In the genomic region with DNA sequence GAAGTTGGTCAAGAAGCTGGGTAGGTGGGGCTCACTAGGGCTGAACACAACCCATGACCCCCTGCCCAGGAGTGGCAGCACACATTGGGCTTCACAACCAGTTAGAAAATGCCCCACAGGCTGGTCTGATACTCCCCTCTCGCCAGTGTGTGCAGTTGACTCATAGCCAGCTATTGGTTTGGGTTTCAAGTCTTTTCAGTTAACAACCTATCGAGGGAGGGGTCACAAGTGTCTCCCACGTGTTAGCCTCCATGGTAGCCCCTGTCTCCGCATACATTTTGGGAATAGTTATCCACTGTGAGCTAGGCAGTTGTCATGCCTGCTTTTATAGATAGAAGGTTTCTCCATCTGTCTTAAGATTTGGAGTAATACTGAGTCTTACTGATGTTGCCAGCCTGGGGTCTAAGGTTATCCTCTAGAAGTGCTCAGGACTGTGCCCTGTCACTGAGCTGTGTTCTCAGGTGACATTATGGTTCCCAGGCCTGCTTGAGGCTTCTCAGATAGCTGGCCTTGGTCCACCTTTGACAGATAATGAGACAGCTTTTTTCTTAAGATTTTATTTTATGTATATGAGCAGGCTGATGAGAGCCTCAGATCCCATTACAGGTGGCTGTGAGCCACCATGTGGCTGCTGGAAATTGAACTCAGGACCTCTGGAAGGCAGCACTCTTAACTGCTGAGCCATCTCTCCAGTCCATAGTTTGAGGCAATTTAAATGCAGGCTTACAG, we compare ENCODE assay signal across 8 mouse cellular contexts. TPM values are rescaled to one million over a fixed set of nuclear protein-coding genes. Genes with fewer than 3 reads are reported as not detected.
A peak's percentile ranks its signal among the peaks of the same experiment; 100 is the strongest.
DNase-seq lines count a peak whose midpoint lies in the region; ATAC-seq and TF ChIP-seq lines count a peak whose summit lies in the region.

No protein-coding gene starts in this region.

- peaks cover 23% of the 10 kb centered on the region for H3K4me1 ChIP-seq in testis, adult 2 months (ENCODE audit: control insufficient read depth, insufficient read depth, low read length)
- H3K4me1 ChIP-seq in limb, embryonic 14.5 days (ENCODE audit: control insufficient read depth, insufficient read depth, low read length), result peaks cover 26% of the 10 kb centered on the region

- peak overlapping the region; percentile 90 for H3K4me2 ChIP-seq in limb, embryonic 14.5 days (replicated peaks; ENCODE audit: low read depth, low read length, severe bottlenecking)

- no peaks in the 10 kb centered on the region for H3K9me3 ChIP-seq in limb, embryonic 14.5 days (ENCODE audit: control insufficient read depth, low read length)

- H3K4me3 ChIP-seq in testis, adult 2 months (ENCODE audit: control insufficient read depth, low read depth, low read length), result peak overlapping the region; percentile 90
- H3K4me3 ChIP-seq in limb, embryonic 14.5 days (replicated peaks; ENCODE audit: low read length), result peak overlapping the region; percentile 85

- no peak for TF ChIP-seq CTCF in testis, adult 2 months (IDR thresholded peaks at IDR 0.05; ENCODE audit: control insufficient read depth, insufficient read depth, insufficient replicate concordance, low read depth, low read length)

- H3K27me3 ChIP-seq in testis, adult 2 months (ENCODE audit: control insufficient read depth, insufficient read depth, low read length), result no peaks in the 10 kb centered on the region
- H3K27me3 ChIP-seq in limb, embryonic 14.5 days (ENCODE audit: control insufficient read depth, insufficient read depth, low read length), result no peaks in the 10 kb centered on the region

- peak overlapping the region; percentile 97 for H3K9ac ChIP-seq in limb, embryonic 14.5 days (ENCODE audit: low read depth, low read length, severe bottlenecking)

- no peak for TF ChIP-seq POLR2A in testis, adult 2 months (IDR thresholded peaks at IDR 0.05; ENCODE audit: control insufficient read depth, low read depth, low read length)
- no peak for TF ChIP-seq POLR2A in limb, embryonic 14.5 days (IDR thresholded peaks at IDR 0.05; ENCODE audit: borderline replicate concordance, extremely low read depth, insufficient read depth, insufficient read length)

- peak; percentile 22 for DNase-seq in cerebellum, adult 11-12 months
- no peak for DNase-seq in cerebellum, postnatal 14 days
- DNase-seq in testis, postnatal 10 days (ENCODE audit: low spot score), result no peak
- no peak for DNase-seq in limb, embryonic 14.5 days (ENCODE audit: low spot score)
- peak; percentile 17 for DNase-seq in yolk sac, embryonic 10.5 days (ENCODE audit: low spot score)
- DNase-seq in retina, postnatal 1 day, result no peak
- DNase-seq in B cell, adult 2 months, result no peak

- WGBS in limb, embryonic 14.5 days, result 0% methylated on average over 4 of the region's 4 CpGs

- ATAC-seq in limb, embryonic 14.5 days (ENCODE audit: low FRiP score, low read depth), result no peak

- H3K36me3 ChIP-seq in testis, adult 2 months (ENCODE audit: control insufficient read depth, insufficient read depth, low read length), result peaks cover 1% of the 10 kb centered on the region
- peaks cover 58% of the 10 kb centered on the region for H3K36me3 ChIP-seq in limb, embryonic 14.5 days (ENCODE audit: control insufficient read depth, insufficient read depth, low read length)

- H3K27ac ChIP-seq in testis, adult 2 months (ENCODE audit: control insufficient read depth, insufficient read depth, low read depth, low read length), result no peak overlapping the region; the same call in 1 of the 2 replicates
- H3K27ac ChIP-seq in limb, embryonic 14.5 days (replicated peaks; ENCODE audit: low read depth, low read length), result peak overlapping the region; percentile 97

RNA-seq across cellular contexts. Expression of a gene that starts 1.4 kb away (rescaled TPM):
- polyA plus RNA-seq in testis, adult 2 months (2012; rRNA removed), result 444 and 603 TPM in 2 replicates
- polyA plus RNA-seq in limb, embryonic 14.5 days (2012; rRNA removed), result 3,249 and 4,469 TPM in 2 replicates
- 810 and 905 TPM in 2 replicates for polyA plus RNA-seq in limb, embryonic 14.5 days (2014; fragmentation: Nextera tagmentation; extraction: Ambion mirVana)

RNA-seq across cellular contexts. Expression of a gene that starts 16.3 kb away (rescaled TPM):
- 4.3 and 4.4 TPM in 2 replicates for polyA plus RNA-seq in testis, adult 2 months (2012; rRNA removed)
- 28.3 and 32.4 TPM in 2 replicates for polyA plus RNA-seq in limb, embryonic 14.5 days (2012; rRNA removed)
- 30.8 and 36.1 TPM in 2 replicates for polyA plus RNA-seq in limb, embryonic 14.5 days (2014; fragmentation: Nextera tagmentation; extraction: Ambion mirVana)

RNA-seq across cellular contexts. Expression of a gene that starts 20.9 kb away (rescaled TPM):
- polyA plus RNA-seq in testis, adult 2 months (2012; rRNA removed), result 3.2 and 4.3 TPM in 2 replicates
- polyA plus RNA-seq in limb, embryonic 14.5 days (2012; rRNA removed), result 85.6 and 102 TPM in 2 replicates
- 17.4 and 17.9 TPM in 2 replicates for polyA plus RNA-seq in limb, embryonic 14.5 days (2014; fragmentation: Nextera tagmentation; extraction: Ambion mirVana)

RNA-seq across cellular contexts. Expression of a gene that starts 35.4 kb away (rescaled TPM):
- polyA plus RNA-seq in testis, adult 2 months (2012; rRNA removed), result 0.12 and 0.36 TPM in 2 replicates
- 5.0 and 7.4 TPM in 2 replicates for polyA plus RNA-seq in limb, embryonic 14.5 days (2012; rRNA removed)
- polyA plus RNA-seq in limb, embryonic 14.5 days (2014; fragmentation: Nextera tagmentation; extraction: Ambion mirVana), result 4.9 and 6.4 TPM in 2 replicates

Comparison
In these comparisons a context has a peak if more than half of its experiments do, and no peak if none do; other contexts are left out.
1. DNase-seq: peak in cerebellum, adult 11-12 months (single experiment) and yolk sac, embryonic 10.5 days (single experiment); none in cerebellum, postnatal 14 days (0 of 2), testis, postnatal 10 days (single experiment), limb, embryonic 14.5 days (single experiment), retina, postnatal 1 day (single experiment) and B cell, adult 2 months (0 of 2).